Mouse (Mus musculus): ENCODE measurements around the gene Uba1y.
"Not testable (repeated sequence)": the region's sequence is repeated elsewhere in the genome, so short reads cannot be mapped to it uniquely, and the experiment has no call there.

Gene Uba1y

DNA sequence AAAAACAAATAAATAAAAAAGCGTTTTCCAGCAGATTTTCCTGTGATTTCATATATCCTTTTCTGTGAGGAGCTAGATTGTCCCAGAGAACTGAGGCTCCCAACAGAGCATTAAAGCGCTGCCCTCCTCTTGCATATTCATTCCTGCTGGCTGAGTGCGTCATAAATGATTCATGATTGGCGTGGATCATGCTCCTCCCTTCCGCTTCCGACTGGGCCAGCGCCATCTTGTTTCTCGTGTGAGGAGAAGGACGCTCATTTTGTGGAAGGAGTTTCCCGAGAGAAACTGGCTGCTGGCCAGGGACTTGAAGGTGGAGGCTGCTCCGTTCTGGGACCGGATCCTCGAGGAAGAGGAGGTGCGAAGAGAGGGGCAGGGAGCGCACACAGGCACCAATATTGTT, at the start of gene Uba1y:
Gene Uba1y (plus strand): TSS at position 254 of the 400 bp plus-strand sequence.
- DNase-seq (ENCODE audit: low read depth), result no peak

- not testable (repeated sequence) for DNase-seq (ENCODE audit: low read depth)
Measured at GRCm38 (mm10) chrY:797309-797708, 21.1 kb upstream of the Uba1y start, which contains the start of gene Zfy1. Zfy1 (minus strand) TSS chrY:797409.

GRCm38 (mm10) chrY:808991-809661, 9.3 kb upstream of the Uba1y start:
- no peak for DNase-seq (ENCODE audit: low read depth)

DNA sequence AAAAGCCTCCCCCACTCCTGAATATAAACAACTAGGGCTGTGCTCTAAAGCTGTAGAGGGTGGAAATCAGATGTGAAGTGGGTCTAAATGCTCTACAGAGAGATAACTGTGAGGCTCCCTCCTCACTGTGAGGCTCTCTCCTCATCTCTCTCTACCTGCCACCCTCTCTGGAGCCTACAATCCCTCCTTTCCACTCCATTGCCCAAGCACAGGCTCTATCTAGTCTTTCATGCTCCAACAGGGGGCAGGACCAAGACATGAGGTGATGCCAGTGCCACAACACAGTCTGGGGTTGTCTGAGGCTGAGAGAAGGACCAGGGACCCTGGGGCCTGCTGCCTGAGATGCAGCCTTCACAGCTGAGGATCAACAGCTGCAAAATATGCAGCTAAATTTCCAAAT, 54.0 kb downstream of the Uba1y start:
- DNase-seq (ENCODE audit: low read depth), result no peak

- DNase-seq (ENCODE audit: low read depth), result no peak
Measured at GRCm38 (mm10) chrY:872855-873549, 54.6 kb downstream of the Uba1y start.
